Mouse (Mus musculus) urinary bladder, adult 18-20 months (tissue): ENCODE measurements around the gene Fermt2.

Experiments used
- DNase-seq, 2 experiments: peaks; one replicate each; pipeline ENCODE4 v3.0.0; 2022; ENCODE audit warnings: low spot score in 2 of 2, mixed read lengths in 2 of 2

Gene Fermt2

GRCm38 (mm10) chr14:45438931-45439275 is 91.0 kb downstream of the Fermt2 start:
- DNase-seq: no peak

GRCm38 (mm10) chr14:45438250-45438930 is 91.5 kb downstream of the Fermt2 start:
- DNase-seq: no peak

- no peak for DNase-seq
Measured at GRCm38 (mm10) chr14:45434220-45434619, 95.7 kb downstream of the Fermt2 start.

- no peak for DNase-seq
Measured at GRCm38 (mm10) chr14:45432003-45432402, 97.9 kb downstream of the Fermt2 start.

GRCm38 (mm10) chr14:45430066-45430842 is 99.7 kb downstream of the Fermt2 start:
- no peak for DNase-seq

- DNase-seq: no peak
Measured at GRCm38 (mm10) chr14:45423220-45423619, 106.7 kb downstream of the Fermt2 start.

GRCm38 (mm10) chr14:45422371-45422770 is 107.5 kb downstream of the Fermt2 start:
- DNase-seq: no peak

GRCm38 (mm10) chr14:45419323-45419722 is 110.6 kb downstream of the Fermt2 start:
- no peak for DNase-seq

GRCm38 (mm10) chr14:45418553-45418952 is 111.4 kb downstream of the Fermt2 start:
- DNase-seq: no peak

- DNase-seq: no peak
Measured at GRCm38 (mm10) chr14:45416265-45416664, 113.7 kb downstream of the Fermt2 start.
